ENCODE assay signal across 19 mouse cellular contexts in the genomic region with DNA sequence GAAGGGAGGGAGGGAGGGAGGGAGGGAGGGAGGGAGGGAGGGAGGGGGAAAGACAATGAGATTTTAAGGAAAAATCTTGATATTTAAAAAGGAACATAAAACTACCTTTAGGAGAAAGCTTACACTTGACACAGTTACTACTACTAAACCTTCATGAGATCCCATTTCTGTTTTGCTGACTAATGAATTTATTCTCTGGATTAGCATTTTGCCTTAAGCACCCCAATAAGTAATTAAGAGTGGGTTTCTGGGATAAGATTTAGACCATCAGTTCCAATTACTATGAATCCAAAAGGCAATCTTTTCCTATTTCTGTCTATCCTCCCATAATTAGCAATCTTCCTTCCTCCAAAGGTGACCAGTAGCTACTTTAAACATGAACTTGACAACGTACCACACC.
"Had no signal": no experiment of that assay in that cellular context is flagged by ENCODE, and none has a peak within 500 bp of the region (broad histone marks: within the 10 kb centered on the region; RNA-seq: fewer than 3 reads in every experiment).

No protein-coding gene starts in this region.

- ATAC-seq: midbrain, embryonic 16.5 days had no signal

- H3K4me2 ChIP-seq: lung, embryonic 14.5 days; midbrain, embryonic 12.5 days; neural tube, embryonic 13.5 days; neural tube, embryonic 15.5 days had no signal

- H3K9ac ChIP-seq: lung, embryonic 14.5 days; midbrain, embryonic 12.5 days; neural tube, embryonic 13.5 days; neural tube, embryonic 15.5 days had no signal

- H3K9me3 ChIP-seq: midbrain, embryonic 10.5 days; midbrain, embryonic 12.5 days; neural tube, embryonic 13.5 days; neural tube, embryonic 15.5 days had no signal

- DNase-seq: lung, adult 18-20 months; lung, embryonic 14.5 days; lung, postnatal 10 days; lung, postnatal 4 days; midbrain, embryonic 14.5 days; retina, postnatal 1 day; right cerebral cortex, adult 18-20 months; right cerebral cortex, postnatal 25 days; right cerebral cortex, postnatal 4 days; spleen, adult 18-20 months; thymus, adult 18-20 months; thymus, postnatal 25 days; thymus, postnatal 4 days had no signal

- H3K27me3 ChIP-seq: midbrain, embryonic 12.5 days; neural tube, embryonic 13.5 days; neural tube, embryonic 15.5 days had no signal

- H3K27ac ChIP-seq: midbrain, embryonic 10.5 days; midbrain, embryonic 12.5 days; neural tube, embryonic 13.5 days; neural tube, embryonic 15.5 days had no signal

- H3K4me3 ChIP-seq: midbrain, embryonic 10.5 days; midbrain, embryonic 12.5 days; myocyte; neural tube, embryonic 13.5 days; neural tube, embryonic 15.5 days had no signal

- H3K36me3 ChIP-seq: midbrain, embryonic 10.5 days; midbrain, embryonic 12.5 days; neural tube, embryonic 13.5 days; neural tube, embryonic 15.5 days had no signal

- H3K4me1 ChIP-seq: midbrain, embryonic 10.5 days; midbrain, embryonic 12.5 days; neural tube, embryonic 13.5 days; neural tube, embryonic 15.5 days had no signal
